Comparison of ENCODE assay signal across 10 mouse cellular contexts in the genomic region with DNA sequence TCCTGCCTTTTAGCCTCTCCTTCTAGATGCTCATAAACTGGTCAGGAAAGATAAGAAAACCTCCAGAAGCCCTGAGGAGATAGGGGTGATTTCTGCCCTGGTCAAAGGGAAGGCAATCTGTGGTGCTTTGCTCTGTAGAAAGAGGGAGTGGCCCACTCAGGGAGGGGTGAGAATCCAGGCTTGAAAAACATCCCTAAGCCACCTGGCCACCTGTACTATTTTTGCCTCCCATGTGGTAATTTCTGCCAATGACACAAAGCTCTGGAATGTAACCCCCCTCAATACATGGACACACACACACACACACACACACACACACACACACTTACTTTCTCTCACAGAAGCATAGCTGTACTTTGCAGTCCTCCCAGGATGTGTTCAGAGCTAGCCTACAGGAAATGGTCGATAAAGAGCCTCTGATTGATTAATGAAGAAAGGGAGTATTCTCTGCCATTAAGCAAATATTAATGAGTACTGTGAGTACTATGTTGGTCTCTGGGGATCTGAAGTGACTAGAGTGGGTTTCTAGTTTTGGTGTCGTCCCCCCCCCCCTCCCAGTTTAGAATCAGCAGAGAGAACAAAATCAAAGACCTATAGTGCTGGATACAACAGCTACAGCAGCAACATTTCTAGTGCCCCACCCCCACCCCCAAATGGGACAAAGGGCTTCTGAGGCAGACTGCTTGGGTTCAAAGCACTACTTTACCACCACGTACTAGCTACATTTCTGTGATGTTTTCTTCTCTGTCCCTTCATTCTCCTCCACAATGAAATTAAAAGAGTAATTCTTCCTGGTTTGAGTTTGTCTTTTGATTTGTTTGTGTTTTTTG. TPM values are rescaled to one million over a fixed set of nuclear protein-coding genes. Genes with fewer than 3 reads are reported as not detected.
DNase-seq lines count a peak whose midpoint lies in the region; ATAC-seq and TF ChIP-seq lines count a peak whose summit lies in the region.
"Had no signal": no experiment of that assay in that cellular context is flagged by ENCODE, and none has a peak within 500 bp of the region (broad histone marks: within the 10 kb centered on the region; RNA-seq: fewer than 3 reads in every experiment).

No protein-coding gene starts in this region.

- no peak for TF ChIP-seq RAD21 in CH12.LX (IDR thresholded peaks at IDR 0.05; ENCODE audit: low read depth, low read length)

- no peaks in the 10 kb centered on the region for H3K9me3 ChIP-seq in hindbrain, embryonic 16.5 days (ENCODE audit: control insufficient read depth, low read length)
- no peaks in the 10 kb centered on the region for H3K9me3 ChIP-seq in hindbrain, embryonic 11.5 days (ENCODE audit: control insufficient read depth, low read length)
- H3K9me3 ChIP-seq in CH12.LX (replicated peaks; ENCODE audit: low read length) = no peaks in the 10 kb centered on the region
- no peaks in the 10 kb centered on the region for H3K9me3 ChIP-seq in liver, embryonic 11.5 days (ENCODE audit: control insufficient read depth, low read length)
- H3K9me3 ChIP-seq: midbrain, embryonic 15.5 days had no signal

- 45% methylated on average over 3 of the region's 3 CpGs for WGBS in hindbrain, embryonic 16.5 days
- 49% methylated on average over 3 of the region's 3 CpGs for WGBS in hindbrain, embryonic 11.5 days
- 47% methylated on average over 3 of the region's 3 CpGs for WGBS in liver, embryonic 11.5 days

- intact Hi-C loops in left cerebral cortex, postnatal 4 days (cut with DNase I) = no loop called here

- dilution Hi-C loops in CH12.LX (cut with MboI; ENCODE audit: extremely low pct_ligation_motif_present, extremely low pct_unique_long_range_greater_than_20kb, low sequenced_read_pairs) = no loop called here

- no peaks in the 10 kb centered on the region for H3K36me3 ChIP-seq in hindbrain, embryonic 16.5 days (ENCODE audit: control insufficient read depth, insufficient read depth, low read length)
- H3K36me3 ChIP-seq in hindbrain, embryonic 11.5 days (ENCODE audit: control insufficient read depth, insufficient read depth, low read length) = no peaks in the 10 kb centered on the region
- H3K36me3 ChIP-seq in CH12.LX (replicated peaks in 1 of 2; ENCODE audit: control insufficient read depth in 1 of 2, insufficient read depth in 1 of 2, low read length in 1 of 2) = peaks cover 16 to 51% of the 10 kb centered on the region in 2 experiments
- H3K36me3 ChIP-seq in liver, embryonic 11.5 days (ENCODE audit: control insufficient read depth, insufficient read depth, low read length) = no peaks in the 10 kb centered on the region
- H3K36me3 ChIP-seq: midbrain, embryonic 15.5 days had no signal

- peaks cover 96% of the 10 kb centered on the region for H3K79me2 ChIP-seq in CH12.LX (replicated peaks; ENCODE audit: control insufficient read depth, extremely low read depth, insufficient read depth, poor library complexity, severe bottlenecking)

- H3K4me3 ChIP-seq in hindbrain, embryonic 16.5 days (ENCODE audit: low read length) = no peak overlapping the region
- no peak overlapping the region for H3K4me3 ChIP-seq in hindbrain, embryonic 11.5 days (ENCODE audit: low read depth, low read length)
- no peak overlapping the region for H3K4me3 ChIP-seq in CH12.LX (replicated peaks in 1 of 3; ENCODE audit: low read depth in 2 of 3, low read length in 2 of 3, poor library complexity in 1 of 3)
- H3K4me3 ChIP-seq in bone marrow macrophage, adult 2 months (ENCODE audit: insufficient read depth, low read length) = no peak overlapping the region
- H3K4me3 ChIP-seq in liver, embryonic 11.5 days (ENCODE audit: low read depth, low read length) = no peak overlapping the region
- H3K4me3 ChIP-seq: midbrain, embryonic 15.5 days had no signal

- TF ChIP-seq CTCF in CH12.LX (conservative IDR thresholded peaks at IDR 0.05 in 1 of 2, IDR thresholded peaks at IDR 0.05 in 1 of 2; ENCODE audit: low read depth in 2 of 2, low read length in 2 of 2) = no peak
- TF ChIP-seq CTCF in bone marrow macrophage, adult 2 months (IDR thresholded peaks at IDR 0.05; ENCODE audit: low read depth, low read length) = no peak

- no peak for TF ChIP-seq EP300 in CH12.LX (IDR thresholded peaks at IDR 0.05; ENCODE audit: low read length)

- no peak overlapping the region for H3K27ac ChIP-seq in hindbrain, embryonic 16.5 days (ENCODE audit: low read depth, low read length)
- no peak overlapping the region for H3K27ac ChIP-seq in hindbrain, embryonic 11.5 days (ENCODE audit: low read depth, low read length)
- H3K27ac ChIP-seq in CH12.LX (ENCODE audit: insufficient read depth, low read depth) = peak overlapping the region; percentile 96
- peak overlapping the region; percentile 93 for H3K27ac ChIP-seq in bone marrow macrophage, adult 2 months (ENCODE audit: insufficient read depth, low read depth, low read length)
- H3K27ac ChIP-seq in liver, embryonic 11.5 days (ENCODE audit: low read depth, low read length) = peak overlapping the region; percentile 54; the same call in 1 of the 2 replicates
- H3K27ac ChIP-seq: midbrain, embryonic 15.5 days had no signal

- no peak overlapping the region for H3K9ac ChIP-seq in hindbrain, embryonic 16.5 days (ENCODE audit: low read depth, low read length)
- no peak overlapping the region for H3K9ac ChIP-seq in hindbrain, embryonic 11.5 days (ENCODE audit: low read depth, low read length)
- H3K9ac ChIP-seq in CH12.LX (ENCODE audit: insufficient read depth, low read depth) = peak overlapping the region; percentile 74
- H3K9ac ChIP-seq in liver, embryonic 11.5 days (ENCODE audit: low read depth, low read length) = 0 out of 2 replicates have a peak overlapping the region, but pooled peaks have one; percentile 26
- H3K9ac ChIP-seq: midbrain, embryonic 15.5 days had no signal

- 0 out of 2 replicates have a peak, but pooled peaks have one; percentile 53 for ATAC-seq in hindbrain, embryonic 16.5 days
- ATAC-seq in hindbrain, embryonic 11.5 days (ENCODE audit: low FRiP score) = no peak
- ATAC-seq in liver, embryonic 11.5 days (replicated peaks; ENCODE audit: low FRiP score) = peak; percentile 81
- ATAC-seq: midbrain, embryonic 15.5 days had no signal

- peaks cover 5% of the 10 kb centered on the region; the same call in 1 of the 2 replicates for H3K4me1 ChIP-seq in hindbrain, embryonic 16.5 days (ENCODE audit: control insufficient read depth, insufficient read depth, low read depth, low read length)
- H3K4me1 ChIP-seq in hindbrain, embryonic 11.5 days (replicated peaks; ENCODE audit: control insufficient read depth, insufficient read depth, low read length) = 0 out of 2 replicates have a peak, but pooled peaks cover 2% of the 10 kb centered on the region
- H3K4me1 ChIP-seq in CH12.LX (ENCODE audit: control insufficient read depth in 1 of 2, insufficient read depth in 2 of 2) = peaks cover 43 to 91% of the 10 kb centered on the region in 2 experiments
- H3K4me1 ChIP-seq in bone marrow macrophage, adult 2 months (ENCODE audit: control insufficient read depth, insufficient read depth, low read length) = peaks cover 73% of the 10 kb centered on the region
- H3K4me1 ChIP-seq in liver, embryonic 11.5 days (replicated peaks; ENCODE audit: control insufficient read depth, insufficient read depth, low read length) = peaks cover 82% of the 10 kb centered on the region

- in situ Hi-C loops in CH12.LX (cut with MboI; ENCODE audit: low pct_ligation_motif_present, low pct_unique_long_range_greater_than_20kb, low sequenced_read_pairs) = no loop called here

- H3K4me2 ChIP-seq in hindbrain, embryonic 16.5 days (ENCODE audit: low read length) = no peak overlapping the region
- H3K4me2 ChIP-seq in hindbrain, embryonic 11.5 days (replicated peaks; ENCODE audit: low read depth, low read length) = no peak overlapping the region
- peak overlapping the region; percentile 68 for H3K4me2 ChIP-seq in CH12.LX (ENCODE audit: insufficient read depth, low read depth, poor library complexity, severe bottlenecking)
- H3K4me2 ChIP-seq in liver, embryonic 11.5 days = peak overlapping the region; percentile 52
- H3K4me2 ChIP-seq: midbrain, embryonic 15.5 days had no signal

- DNase-seq in hindbrain, embryonic 11.5 days (ENCODE audit: low spot score) = no peak
- no peak for DNase-seq in CH12.LX (ENCODE audit: extremely low read depth)
- no peak for DNase-seq in liver, embryonic 11.5 days (ENCODE audit: low spot score)
- DNase-seq in layer of hippocampus, adult 9-10 months (ENCODE audit: low spot score) = no peak
- DNase-seq in left cerebral cortex, postnatal 4 days = no peak
- no peak for DNase-seq in right cerebral cortex, adult 2 months (ENCODE audit: low spot score in 2 of 2)
- DNase-seq: gastrocnemius, postnatal 14 days had no signal

- no peaks in the 10 kb centered on the region for H3K27me3 ChIP-seq in hindbrain, embryonic 16.5 days (replicated peaks; ENCODE audit: control insufficient read depth, insufficient read depth, low read length)
- no peaks in the 10 kb centered on the region for H3K27me3 ChIP-seq in hindbrain, embryonic 11.5 days (ENCODE audit: control insufficient read depth, insufficient read depth, low read length)
- no peaks in the 10 kb centered on the region for H3K27me3 ChIP-seq in CH12.LX (replicated peaks)
- no peaks in the 10 kb centered on the region for H3K27me3 ChIP-seq in liver, embryonic 11.5 days (replicated peaks; ENCODE audit: control insufficient read depth, insufficient read depth, low read length)
- H3K27me3 ChIP-seq: midbrain, embryonic 15.5 days had no signal

- TF ChIP-seq POLR2A in CH12.LX (IDR thresholded peaks at IDR 0.05; ENCODE audit: low read depth, low read length) = no peak
- TF ChIP-seq POLR2A in bone marrow macrophage, adult 2 months (IDR thresholded peaks at IDR 0.05; ENCODE audit: borderline replicate concordance, low read depth, low read length) = no peak

RNA-seq across cellular contexts. Expression of gene Bcl2l1, which starts 20.0 kb away (rescaled TPM):
- polyA plus RNA-seq in hindbrain, embryonic 16.5 days (2015; fragmentation: Nextera tagmentation; extraction: Ambion mirVana) = 138 and 159 TPM in 2 replicates
- 129 and 134 TPM in 2 replicates for polyA plus RNA-seq in hindbrain, embryonic 11.5 days (2014; fragmentation: Nextera tagmentation; extraction: Ambion mirVana)
- total RNA-seq in CH12.LX (2012; rRNA removed) (47.7 and 80.3 TPM in 2 replicates), CH12.LX (2014; rRNA removed) (13.7 and 21.3 TPM in 2 replicates)
- 33.2 and 34.5 TPM in 2 replicates for polyA plus RNA-seq in CH12.LX (2012; ENCODE audit: insufficient read length, low read depth)
- polyA plus RNA-seq in bone marrow macrophage, adult 2 months (2012; ENCODE audit: insufficient read depth, insufficient read length, missing spikeins) = 29.0 and 30.8 TPM in 2 replicates
- polyA plus RNA-seq in liver, embryonic 11.5 days (2014; fragmentation: Nextera tagmentation; extraction: Ambion mirVana) = 61.7 and 69.3 TPM in 2 replicates
- 100 to 1,000 TPM; 113 to 116 TPM for total RNA-seq in left cerebral cortex, postnatal 4 days (2021)

RNA-seq across cellular contexts. Expression of gene Tpx2, which starts 36.2 kb away (rescaled TPM):
- polyA plus RNA-seq in hindbrain, embryonic 16.5 days (2015; fragmentation: Nextera tagmentation; extraction: Ambion mirVana) = 14.8 and 19.8 TPM in 2 replicates
- 139 and 140 TPM in 2 replicates for polyA plus RNA-seq in hindbrain, embryonic 11.5 days (2014; fragmentation: Nextera tagmentation; extraction: Ambion mirVana)
- total RNA-seq in CH12.LX (2012; rRNA removed) = 66.1 and 70.9 TPM in 2 replicates
- 98.0 and 105 TPM in 2 replicates for total RNA-seq in CH12.LX (2014; rRNA removed)
- 123 and 127 TPM in 2 replicates for polyA plus RNA-seq in CH12.LX (2012; ENCODE audit: insufficient read length, low read depth)
- 35.1 and 38.3 TPM in 2 replicates for polyA plus RNA-seq in bone marrow macrophage, adult 2 months (2012; ENCODE audit: insufficient read depth, insufficient read length, missing spikeins)
- polyA plus RNA-seq in liver, embryonic 11.5 days (2014; fragmentation: Nextera tagmentation; extraction: Ambion mirVana) = 107 and 118 TPM in 2 replicates
- 10 to 100 TPM in 1 of 2 experiments, 1 to 10 TPM in 1; 9.8 to 11.0 TPM for total RNA-seq in left cerebral cortex, postnatal 4 days (2021)

RNA-seq across cellular contexts. Expression of gene Cox4i2, which starts 57.6 kb away (rescaled TPM):
- 6.7 and 7.0 TPM in 2 replicates for polyA plus RNA-seq in hindbrain, embryonic 16.5 days (2015; fragmentation: Nextera tagmentation; extraction: Ambion mirVana)
- polyA plus RNA-seq in hindbrain, embryonic 11.5 days (2014; fragmentation: Nextera tagmentation; extraction: Ambion mirVana) = 4.1 and 4.4 TPM in 2 replicates
- total RNA-seq in CH12.LX (2012; rRNA removed) (not detected in 2 replicates), CH12.LX (2014; rRNA removed) (not detected in 2 replicates)
- polyA plus RNA-seq in CH12.LX (2012; ENCODE audit: insufficient read length, low read depth) = not detected in 2 replicates
- not detected in 2 replicates for polyA plus RNA-seq in bone marrow macrophage, adult 2 months (2012; ENCODE audit: insufficient read depth, insufficient read length, missing spikeins)
- polyA plus RNA-seq in liver, embryonic 11.5 days (2014; fragmentation: Nextera tagmentation; extraction: Ambion mirVana) = 6.7 and 8.5 TPM in 2 replicates
- total RNA-seq in left cerebral cortex, postnatal 4 days (2021) = 1 to 10 TPM; 1.7 to 1.9 TPM

Comparison
In these comparisons a context has a peak if more than half of its experiments do, and no peak if none do; other contexts are left out.
1. H3K27ac ChIP-seq: peak in CH12.LX (single experiment), bone marrow macrophage, adult 2 months (single experiment) and liver, embryonic 11.5 days (single experiment); none in hindbrain, embryonic 16.5 days (single experiment) and hindbrain, embryonic 11.5 days (single experiment).
2. H3K4me2 ChIP-seq: peak in CH12.LX (single experiment) and liver, embryonic 11.5 days (single experiment); none in hindbrain, embryonic 16.5 days (single experiment) and hindbrain, embryonic 11.5 days (single experiment).
3. H3K9ac ChIP-seq: peak in CH12.LX (single experiment) and liver, embryonic 11.5 days (single experiment); none in hindbrain, embryonic 16.5 days (single experiment) and hindbrain, embryonic 11.5 days (single experiment).